Comparison of ENCODE assay signal across 33 mouse cellular contexts in the genomic region with DNA sequence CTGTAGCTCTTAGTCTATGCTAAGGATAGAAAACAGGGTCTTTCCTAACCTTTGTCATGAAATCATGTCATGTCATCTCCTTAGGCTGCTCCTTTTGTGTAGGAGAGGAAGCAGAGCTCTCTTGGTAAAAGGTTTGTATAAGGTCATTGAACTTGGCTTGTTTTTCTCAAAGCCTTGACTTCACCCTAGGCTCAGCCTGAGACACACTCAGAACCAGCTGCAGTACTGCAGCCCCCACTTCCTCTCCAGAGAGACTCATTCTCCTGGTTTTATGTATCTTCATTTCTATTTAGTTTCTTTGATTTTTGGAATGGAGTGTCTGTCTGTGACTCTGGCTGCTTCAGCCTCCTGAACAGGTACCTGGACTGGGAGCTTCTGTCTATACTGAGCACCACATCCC. TPM values are rescaled to one million over a fixed set of nuclear protein-coding genes. Genes with fewer than 3 reads are reported as not detected.
A peak's percentile ranks its signal among the peaks of the same experiment; 100 is the strongest.
DNase-seq lines count a peak whose midpoint lies in the region; ATAC-seq and TF ChIP-seq lines count a peak whose summit lies in the region.
"Had no signal": no experiment of that assay in that cellular context is flagged by ENCODE, and none has a peak within 500 bp of the region (broad histone marks: within the 10 kb centered on the region; RNA-seq: fewer than 3 reads in every experiment).

No protein-coding gene starts in this region.

- no peak overlapping the region for H3K4me3 ChIP-seq in thymus, adult 2 months (ENCODE audit: control insufficient read depth, insufficient read depth, low read length)
- H3K4me3 ChIP-seq: embryonic facial prominence, embryonic 15.5 days; left cerebral cortex, adult 2 months; lung, embryonic 15.5 days; megakaryocyte, embryonic 14.5 days; neural tube, embryonic 12.5 days; stomach, embryonic 15.5 days had no signal

- peak; percentile 94 for DNase-seq in heart, adult 11 months
- no peak for DNase-seq in heart, adult 8-10 months (ENCODE audit: low spot score)
- DNase-seq in thymus, adult 2 months: no peak
- DNase-seq in thymus, adult 18-20 months: no peak
- DNase-seq in CD4-positive, CD25-positive, alpha-beta regulatory T cell, adult 2 months (ENCODE audit: low read depth, low spot score): peak; percentile 31
- DNase-seq in kidney, postnatal 36 days: no peak
- DNase-seq: adrenal gland, postnatal 36 days; cerebellum, adult 9-10 months; kidney, postnatal 4 days; layer of hippocampus, adult 9-11 months; lung, postnatal 36 days; midbrain, embryonic 14.5 days; right cerebral cortex, postnatal 14 days had no signal

- H3K27ac ChIP-seq in thymus, adult 2 months (ENCODE audit: control insufficient read depth, insufficient read depth, low read length): 0 out of 2 replicates have a peak overlapping the region, but pooled peaks have one; percentile 25
- H3K27ac ChIP-seq: embryonic facial prominence, embryonic 15.5 days; hindbrain, postnatal 0 days; left cerebral cortex, adult 2 months; liver, embryonic 14.5 days; lung, embryonic 15.5 days; neural tube, embryonic 12.5 days; stomach, embryonic 15.5 days had no signal

- no peaks in the 10 kb centered on the region for H3K27me3 ChIP-seq in thymus, adult 2 months (ENCODE audit: control insufficient read depth, insufficient read depth, low read length)
- H3K27me3 ChIP-seq: embryonic facial prominence, embryonic 15.5 days; lung, embryonic 15.5 days; megakaryocyte, embryonic 14.5 days; neural tube, embryonic 12.5 days; stomach, embryonic 15.5 days had no signal

- ATAC-seq in granulocyte monocyte progenitor cell, adult 5-6 weeks (replicated peaks; ENCODE audit: poor library complexity, severe bottlenecking): peak; percentile 9; the same call in 1 of the 2 replicates
- ATAC-seq: hindbrain, postnatal 0 days; intestine, postnatal 0 days had no signal

- H3K4me1 ChIP-seq in thymus, adult 2 months (replicated peaks; ENCODE audit: control insufficient read depth, insufficient read depth, low read length): peaks cover 2% of the 10 kb centered on the region; the same call in 1 of the 2 replicates
- H3K4me1 ChIP-seq: embryonic facial prominence, embryonic 15.5 days; lung, embryonic 15.5 days; megakaryocyte, embryonic 14.5 days; neural tube, embryonic 12.5 days; stomach, embryonic 15.5 days had no signal

- no peaks in the 10 kb centered on the region for H3K36me3 ChIP-seq in thymus, adult 2 months (ENCODE audit: control insufficient read depth, insufficient read depth, low read length)
- H3K36me3 ChIP-seq: embryonic facial prominence, embryonic 15.5 days; lung, embryonic 15.5 days; neural tube, embryonic 12.5 days; stomach, embryonic 15.5 days had no signal

- TF ChIP-seq CTCF in thymus, adult 2 months (IDR thresholded peaks at IDR 0.05; ENCODE audit: borderline replicate concordance, control insufficient read depth, extremely low read depth, insufficient read depth, low read length, poor library complexity): no peak

- no peak for TF ChIP-seq POLR2A in thymus, adult 2 months (IDR thresholded peaks at IDR 0.05; ENCODE audit: control insufficient read depth, extremely low read depth, insufficient read depth, low read length, poor library complexity)

RNA-seq across cellular contexts. Expression of a gene that starts 6.0 kb away (rescaled TPM):
- not detected for total RNA-seq in heart, adult 8-10 months (2022)
- 0.27 and 0.34 TPM in 2 replicates for polyA plus RNA-seq in thymus, adult 2 months (2012; rRNA removed)
- total RNA-seq in granulocyte monocyte progenitor cell, adult 5-6 weeks (2014; fragmentation: Nextera tagmentation): not detected in 2 replicates
- not detected in 2 replicates for total RNA-seq in granulocyte monocyte progenitor cell, adult 5-6 weeks (2017)
- total RNA-seq: adrenal gland, adult 18-20 months; adrenal gland, postnatal 36 days; common myeloid progenitor, adult 5-6 weeks; ES-E14; gastrocnemius, adult 8-10 months; hindbrain, postnatal 0 days; left cerebral cortex, adult 2 months; left cerebral cortex, postnatal 36 days had no signal
- polyA plus RNA-seq: embryonic facial prominence, embryonic 15.5 days; frontal cortex, adult 2 months; heart, embryonic 11.5 days; heart, postnatal 0 days; hindbrain, embryonic 11.5 days; hindbrain, postnatal 0 days; intestine, postnatal 0 days; kidney, embryonic 14.5 days; liver, embryonic 14.5 days; lung, embryonic 15.5 days; midbrain, embryonic 14.5 days; neural tube, embryonic 12.5 days; stomach, embryonic 15.5 days had no signal

RNA-seq across cellular contexts. Expression of a gene that starts 50.8 kb away (rescaled TPM):
- 1 to 10 TPM in 1 of 4 experiments, under 1 TPM in 3; 0.38 to 2.0 (median 0.62) TPM for total RNA-seq in heart, adult 8-10 months (2022)
- polyA plus RNA-seq in thymus, adult 2 months (2012; rRNA removed): 2.0 and 3.9 TPM in 2 replicates
- total RNA-seq in granulocyte monocyte progenitor cell, adult 5-6 weeks (2014; fragmentation: Nextera tagmentation): 10.7 and 13.0 TPM in 2 replicates
- 20.8 and 20.9 TPM in 2 replicates for total RNA-seq in granulocyte monocyte progenitor cell, adult 5-6 weeks (2017)

RNA-seq across cellular contexts. Expression of a gene that starts 50.9 kb away (rescaled TPM):
- 10 to 100 TPM; 31.8 to 42.7 (median 35.9) TPM for total RNA-seq in heart, adult 8-10 months (2022)
- polyA plus RNA-seq in thymus, adult 2 months (2012; rRNA removed): 11.3 and 14.3 TPM in 2 replicates
- total RNA-seq in granulocyte monocyte progenitor cell, adult 5-6 weeks (2014; fragmentation: Nextera tagmentation): 72.0 and 77.1 TPM in 2 replicates
- 91.5 and 124 TPM in 2 replicates for total RNA-seq in granulocyte monocyte progenitor cell, adult 5-6 weeks (2017)

Comparison
In these comparisons a context has a peak if more than half of its experiments do, and no peak if none do; other contexts are left out.
1. DNase-seq: peak in heart, adult 11 months (single experiment) and CD4-positive, CD25-positive, alpha-beta regulatory T cell, adult 2 months (single experiment); none in heart, adult 8-10 months (single experiment), thymus, adult 2 months (single experiment), thymus, adult 18-20 months (0 of 2) and kidney, postnatal 36 days (0 of 2).